Mouse (Mus musculus) CH12.LX (cell line): ENCODE results near the gene Col19a1.

Source experiments
- CTCF ChIP-seq, 2 experiments: IDR thresholded peaks in 1 of 2; conservative IDR thresholded peaks in 1 of 2; 2 replicates each; pipeline ENCODE4 v1.5.1; 2011 to 2012; ENCODE audit warnings: low read depth in 2 of 2, low read length in 2 of 2, improper control_type of control experiment in 1 of 2, inconsistent platforms in 1 of 2, mild to moderate bottlenecking in 1 of 2, moderate library complexity in 1 of 2
- E2F4 ChIP-seq: IDR thresholded peaks from 2 replicates; pipeline ENCODE4 v1.6.1; 2011; ENCODE audit warnings: low read depth, low read length, improper control_type of control experiment; ENCODE audit not compliant: insufficient replicate concordance
- EP300 ChIP-seq: IDR thresholded peaks from 2 replicates; pipeline ENCODE4 v1.6.1; 2011; ENCODE audit warnings: low read length, improper control_type of control experiment
- PAX5 ChIP-seq: IDR thresholded peaks from 2 replicates; pipeline ENCODE4 v1.6.1; 2012; ENCODE audit warnings: low read length, inconsistent platforms, mixed read lengths
- RAD21 ChIP-seq: IDR thresholded peaks from 2 replicates; pipeline ENCODE4 v1.6.1; 2011; ENCODE audit warnings: low read depth, mild to moderate bottlenecking, low read length, improper control_type of control experiment, moderate library complexity
- SIN3A ChIP-seq: IDR thresholded peaks from 2 replicates; pipeline ENCODE4 v1.6.1; 2012; ENCODE audit warnings: low read length, improper control_type of control experiment, inconsistent platforms
- SMC3 ChIP-seq: IDR thresholded peaks from 2 replicates; pipeline ENCODE4 v1.6.1; 2011; ENCODE audit warnings: low read depth, low read length, improper control_type of control experiment
- TBP ChIP-seq: conservative IDR thresholded peaks from 2 replicates; pipeline ENCODE4 v1.6.1; 2011; ENCODE audit warnings: low read depth, low read length, improper control_type of control experiment
- UBTF ChIP-seq: IDR thresholded peaks from 2 replicates; pipeline ENCODE4 v1.6.1; 2012; ENCODE audit warnings: low read depth, mild to moderate bottlenecking, inconsistent platforms, low read length, improper control_type of control experiment, moderate library complexity
- ZC3H11A ChIP-seq: IDR thresholded peaks from 2 replicates; pipeline ENCODE4 v1.6.1; 2012; ENCODE audit warnings: low read depth, mild to moderate bottlenecking, inconsistent platforms, low read length, improper control_type of control experiment

DNA sequence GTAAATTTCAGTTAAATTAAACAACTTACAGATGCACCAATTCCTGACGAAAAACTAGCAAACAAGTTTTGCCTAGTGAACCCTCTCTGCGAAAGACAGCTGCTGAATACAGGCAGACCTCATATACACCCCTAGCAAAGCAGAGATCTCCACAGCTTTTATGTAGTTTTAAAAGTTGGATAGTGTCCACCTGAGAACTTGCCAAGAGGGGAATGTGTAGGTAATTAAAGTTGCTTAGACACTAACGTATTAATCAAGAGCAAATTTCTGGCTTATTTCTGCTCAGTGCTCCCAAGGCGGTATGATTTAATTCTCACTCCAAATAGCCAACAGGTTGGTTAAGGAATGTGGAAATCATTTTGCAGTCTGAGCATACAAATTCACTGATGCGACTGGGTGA, 329.3 kb downstream of the Col19a1 start:
- TF ChIP-seq EP300: no peak
- TF ChIP-seq PAX5: no peak
- no peak for TF ChIP-seq E2F4
- no peak for TF ChIP-seq CTCF (conservative IDR thresholded peaks at IDR 0.05 in 1 of 2, IDR thresholded peaks at IDR 0.05 in 1 of 2; ENCODE audit: low read depth in 2 of 2, low read length in 2 of 2)
- TF ChIP-seq ZC3H11A: no peak
- no peak for TF ChIP-seq TBP
- no peak for TF ChIP-seq RAD21
- no peak for TF ChIP-seq UBTF
- no peak for TF ChIP-seq SIN3A
- no peak for TF ChIP-seq SMC3
